Mouse (Mus musculus) heart, adult 2 months (tissue): Measurements from ENCODE around the gene Snrk.

Experiments
- CTCF ChIP-seq: fragments of 200-600 bp; IDR thresholded peaks from 2 replicates; pipeline ENCODE4 v1.8.1; 2022; ENCODE audit warnings: antibody characterized with exemption, mild to moderate bottlenecking, moderate library complexity
- EP300 ChIP-seq: fragments of 200-500 bp; IDR thresholded peaks from 2 replicates; pipeline ENCODE4 v1.6.1; 2011; ENCODE audit warnings: low read depth, low read length, control low read depth; ENCODE audit not compliant: insufficient read depth
- POLR2A ChIP-seq: fragments of 200-500 bp; IDR thresholded peaks from 2 replicates; pipeline ENCODE4 v1.6.1; 2011; ENCODE audit warnings: mild to moderate bottlenecking, low read depth, low read length, control low read depth; ENCODE audit not compliant: insufficient read depth

DNA sequence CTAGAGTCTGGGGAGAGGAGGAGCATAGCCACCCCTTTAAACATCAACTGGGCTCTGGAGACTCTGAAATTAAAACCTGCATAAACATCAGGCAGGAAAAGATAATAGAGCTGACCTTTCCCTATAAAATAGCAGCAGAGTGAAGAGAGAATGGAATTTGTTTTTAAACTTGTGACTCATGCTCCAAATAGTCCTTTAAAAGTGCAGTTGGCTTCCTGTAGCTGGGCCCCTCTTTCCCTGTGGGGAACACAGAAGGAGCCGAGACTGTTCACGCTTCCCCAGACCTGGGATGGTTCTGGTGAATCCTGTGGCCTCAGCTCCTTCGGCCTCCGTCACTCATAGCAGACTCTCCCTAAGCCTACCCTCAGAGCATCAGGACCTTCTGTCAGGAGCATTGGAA, 61.4 kb downstream of the Snrk start:
- TF ChIP-seq CTCF (no peak), POLR2A (no peak), EP300 (no peak)
